Mouse (Mus musculus) heart, postnatal 0 days (tissue): ENCODE data around the gene Aes. TPM values are rescaled to one million over a fixed set of nuclear protein-coding genes. Genes with fewer than 3 reads are reported as not detected.
A peak's percentile ranks its signal among the peaks of the same experiment; 100 is the strongest.

Experiments used
- ATAC-seq: fragments of 200-750 bp; cut with Nextera tagmentation; 2 replicates; pipeline ENCODE4 v1.8.0; 2017; ENCODE audit warnings: low read depth, moderate number of reproducible peaks, moderate library complexity; ENCODE audit not compliant: insufficient read depth
- DNase-seq: peaks from one replicate; pipeline ENCODE4 v3.0.0-alpha.2; 2016; ENCODE audit warnings: low spot score
- H3K27ac ChIP-seq: fragments of 300-500 bp; sonication (generic); 2 replicates; pipeline ENCODE4 v1.5.1; 2014; ENCODE audit warnings: low read depth, mild to moderate bottlenecking
- H3K27me3 ChIP-seq: fragments of 300-500 bp; sonication (generic); 2 replicates; pipeline ENCODE4 v1.6.1; 2014; ENCODE audit warnings: low read length, mixed read lengths; ENCODE audit not compliant: control insufficient read depth, insufficient read depth
- H3K36me3 ChIP-seq: fragments of 300-500 bp; sonication (generic); replicated peaks from 2 replicates; pipeline ENCODE4 v1.6.1; 2014; ENCODE audit warnings: low read length, mixed read lengths; ENCODE audit not compliant: control insufficient read depth, insufficient read depth
- H3K4me1 ChIP-seq: fragments of 300-500 bp; sonication (generic); 2 replicates; pipeline ENCODE4 v1.6.1; 2014; ENCODE audit warnings: antibody characterized with exemption; ENCODE audit not compliant: control insufficient read depth, insufficient read depth
- H3K4me2 ChIP-seq: fragments of 300-500 bp; sonication (generic); 2 replicates; pipeline ENCODE4 v1.6.1; 2014; ENCODE audit warnings: low read depth, mild to moderate bottlenecking, low read length, moderate library complexity
- H3K4me3 ChIP-seq: fragments of 300-500 bp; sonication (generic); 2 replicates; pipeline ENCODE4 v1.5.1; 2014; ENCODE audit warnings: low read depth, low read length
- H3K9ac ChIP-seq: fragments of 300-500 bp; sonication (generic); replicated peaks from 2 replicates; pipeline ENCODE4 v1.6.1; 2014; ENCODE audit warnings: low read depth, low read length, mixed read lengths
- H3K9me3 ChIP-seq: fragments of 300-500 bp; sonication (generic); replicated peaks from 2 replicates; pipeline ENCODE4 v1.6.1; 2016; ENCODE audit warnings: low read length; ENCODE audit not compliant: control insufficient read depth
- CTCF ChIP-seq: IDR thresholded peaks from 2 replicates; pipeline ENCODE4 v1.5.1; 2016; ENCODE audit warnings: antibody characterized with exemption, control low read depth, low read depth
- EP300 ChIP-seq: IDR thresholded peaks from 2 replicates; pipeline ENCODE4 v1.6.1; 2016; ENCODE audit warnings: antibody characterized with exemption, low read depth
- WGBS: fragments of 180-500 bp; shearing (Covaris S2); extraction: QIAGEN DNeasy Blood & Tissue Kit; methylation state at CpG from one replicate; pipeline ENCODE4 v1.1.7; 2014; 5-methylcytosine and 5-hydroxymethylcytosine counted together
- polyA plus RNA-seq: library from polyadenylated mRNA; unstranded; fragments of >200 nt; fragmentation: Nextera tagmentation; extraction: Ambion mirVana; gene quantifications from 2 replicates; pipeline ENCODE4 v1.2.1, GENCODE M21; 2015
- total RNA-seq: library from RNA; depleted of rRNA; stranded (reverse); fragments of >200 nt; gene quantifications from 2 replicates; pipeline ENCODE4 v1.2.3, GENCODE M21; 2014; ENCODE audit warnings: low replicate concordance

The Aes gene
- total and polyA plus RNA-seq, 2 experiments from 2014 or later, result 767 to 870 TPM

GRCm38 (mm10) chr10:81525017-81525694 is 34.1 kb upstream of the Aes start:
- no peak overlapping the region for H3K4me3 ChIP-seq
- no peak overlapping the region for H3K9ac ChIP-seq
- no peak overlapping the region for H3K27ac ChIP-seq
- no peaks in the 10 kb centered on the region for H3K9me3 ChIP-seq
- ATAC-seq (no peak), DNase-seq (no peak)
- WGBS, result 46% methylated on average over 12 of the region's 13 CpGs
- TF ChIP-seq EP300 (no peak), CTCF (no peak)
- peaks cover 15% of the 10 kb centered on the region for H3K36me3 ChIP-seq
- H3K4me1 ChIP-seq, result no peaks in the 10 kb centered on the region; the same call in 1 of the 2 replicates
- H3K4me2 ChIP-seq, result no peak overlapping the region
- no peaks in the 10 kb centered on the region; the same call in 1 of the 2 replicates for H3K27me3 ChIP-seq

GRCm38 (mm10) chr10:81526779-81527178 is 32.5 kb upstream of the Aes start:
- no peaks in the 10 kb centered on the region; the same call in 1 of the 2 replicates for H3K27me3 ChIP-seq
- no peak overlapping the region for H3K4me2 ChIP-seq
- H3K9me3 ChIP-seq, result no peaks in the 10 kb centered on the region
- WGBS, result 14% methylated on average over 14 of the region's 14 CpGs
- ATAC-seq, result peak; percentile 40; the same call in 1 of the 2 replicates
- DNase-seq, result peak; percentile 26
- H3K4me3 ChIP-seq, result no peak overlapping the region
- H3K4me1 ChIP-seq, result no peaks in the 10 kb centered on the region; the same call in 1 of the 2 replicates
- H3K9ac ChIP-seq, result no peak overlapping the region
- peaks cover 28% of the 10 kb centered on the region for H3K36me3 ChIP-seq
- TF ChIP-seq EP300 (no peak), CTCF (peak; percentile 87)
- no peak overlapping the region for H3K27ac ChIP-seq

- H3K27me3 ChIP-seq, result no peaks in the 10 kb centered on the region
- H3K9ac ChIP-seq, result no peak overlapping the region
- TF ChIP-seq EP300 (no peak), CTCF (no peak)
- WGBS, result 77% methylated on average over 16 of the region's 16 CpGs
- ATAC-seq (no peak), DNase-seq (no peak)
- H3K4me1 ChIP-seq, result no peaks in the 10 kb centered on the region
- no peak overlapping the region for H3K27ac ChIP-seq
- peaks cover 34% of the 10 kb centered on the region for H3K36me3 ChIP-seq
- H3K9me3 ChIP-seq, result no peaks in the 10 kb centered on the region
- no peak overlapping the region for H3K4me2 ChIP-seq
- no peak overlapping the region for H3K4me3 ChIP-seq
Observed at GRCm38 (mm10) chr10:81534826-81535225, 24.5 kb upstream of the Aes start.

GRCm38 (mm10) chr10:81536734-81537133 is 22.6 kb upstream of the Aes start:
- ATAC-seq, result no peak
- TF ChIP-seq EP300 (no peak), CTCF (peak; percentile 28)
- WGBS, result 79% methylated on average over 6 of the region's 6 CpGs
- no peaks in the 10 kb centered on the region for H3K27me3 ChIP-seq
- no peaks in the 10 kb centered on the region for H3K9me3 ChIP-seq
- no peak overlapping the region for H3K4me3 ChIP-seq
- H3K4me1 ChIP-seq, result peaks cover 4% of the 10 kb centered on the region; the same call in 1 of the 2 replicates
- H3K4me2 ChIP-seq, result no peak overlapping the region
- peaks cover 18% of the 10 kb centered on the region; the same call in 1 of the 2 replicates for H3K36me3 ChIP-seq
- DNase-seq, result no peak
- no peak overlapping the region for H3K9ac ChIP-seq
- H3K27ac ChIP-seq, result no peak overlapping the region

- H3K4me3 ChIP-seq, result no peak overlapping the region
- no peak overlapping the region for H3K9ac ChIP-seq
- ATAC-seq (no peak), DNase-seq (no peak)
- no peaks in the 10 kb centered on the region for H3K9me3 ChIP-seq
- no peaks in the 10 kb centered on the region for H3K27me3 ChIP-seq
- H3K4me2 ChIP-seq, result no peak overlapping the region
- H3K27ac ChIP-seq, result no peak overlapping the region
- 98% methylated on average over 2 of the region's 2 CpGs for WGBS
- peaks cover 12% of the 10 kb centered on the region; the same call in 1 of the 2 replicates for H3K36me3 ChIP-seq
- TF ChIP-seq CTCF (no peak), EP300 (no peak)
- peaks cover 11% of the 10 kb centered on the region for H3K4me1 ChIP-seq
Observed at GRCm38 (mm10) chr10:81537429-81537828, 21.9 kb upstream of the Aes start.
